Mouse (Mus musculus) embryo, embryonic 10 days (tissue): Measurements from ENCODE around the gene Duox1.
"Not testable (repeated sequence)": the region's sequence is repeated elsewhere in the genome, so short reads cannot be mapped to it uniquely, and the experiment has no call there.

ENCODE experiments used
- DNase-seq: peaks from one replicate; pipeline ENCODE4 v3.0.0-alpha.2; 2015; ENCODE audit warnings: low spot score

Duox1 gene

GRCm38 (mm10) chr2:122312722-122313417, 2.6 kb upstream of the Duox1 start:
- DNase-seq = peak; percentile 88

GRCm38 (mm10) chr2:122313536-122313935, 1.9 kb upstream of the Duox1 start, which contains the start of gene Duoxa1:
Duoxa1 (minus strand) TSS chr2:122313730.
- DNase-seq = no peak

GRCm38 (mm10) chr2:122317384-122317783, 1.9 kb downstream of the Duox1 start:
- no peak for DNase-seq

GRCm38 (mm10) chr2:122323960-122324359, 8.5 kb downstream of the Duox1 start:
- no peak for DNase-seq

- DNase-seq = no peak
Measured at GRCm38 (mm10) chr2:122324586-122324985, 9.1 kb downstream of the Duox1 start.

- DNase-seq = no peak
Measured at GRCm38 (mm10) chr2:122325361-122325760, 9.9 kb downstream of the Duox1 start.

- DNase-seq = no peak
Measured at GRCm38 (mm10) chr2:122327986-122328385, 12.5 kb downstream of the Duox1 start.

- not testable (repeated sequence) for DNase-seq
Measured at GRCm38 (mm10) chr2:122330317-122330716, 14.8 kb downstream of the Duox1 start.

- no peak for DNase-seq
Measured at GRCm38 (mm10) chr2:122332222-122332621, 16.8 kb downstream of the Duox1 start.

- no peak for DNase-seq
Measured at GRCm38 (mm10) chr2:122334170-122334569, 18.7 kb downstream of the Duox1 start.

GRCm38 (mm10) chr2:122337291-122337690, 21.8 kb downstream of the Duox1 start:
- DNase-seq = no peak

- DNase-seq = no peak
Measured at GRCm38 (mm10) chr2:122345106-122345893, 29.8 kb downstream of the Duox1 start.

GRCm38 (mm10) chr2:122346164-122346563, 30.7 kb downstream of the Duox1 start:
- not testable (repeated sequence) for DNase-seq

GRCm38 (mm10) chr2:122347257-122347656, 31.8 kb downstream of the Duox1 start:
- no peak for DNase-seq

GRCm38 (mm10) chr2:122348531-122349131, 33.2 kb downstream of the Duox1 start:
- peak; percentile 91 for DNase-seq

GRCm38 (mm10) chr2:122349136-122349785, 33.8 kb downstream of the Duox1 start:
- DNase-seq = peak; percentile 55

GRCm38 (mm10) chr2:122351156-122351930, 35.9 kb downstream of the Duox1 start:
- no peak for DNase-seq

- DNase-seq = no peak
Measured at GRCm38 (mm10) chr2:122351931-122352329, 36.5 kb downstream of the Duox1 start.

- DNase-seq = no peak
Measured at GRCm38 (mm10) chr2:122352992-122353391, 37.5 kb downstream of the Duox1 start.

GRCm38 (mm10) chr2:122353765-122354164, 38.3 kb downstream of the Duox1 start:
- DNase-seq = no peak

GRCm38 (mm10) chr2:122354191-122354929, 38.9 kb downstream of the Duox1 start:
- no peak for DNase-seq
